Mouse (Mus musculus) ES-E14 (cell line): ENCODE measurements around the gene Tubgcp4. TPM values are rescaled to one million over a fixed set of nuclear protein-coding genes. Genes with fewer than 3 reads are reported as not detected.

Experiments
- DNase-seq: peaks from one replicate; pipeline ENCODE4 v3.0.0-alpha.2; 2013; ENCODE audit warnings: low read depth, low spot score
- H3K27ac ChIP-seq: 2 replicates; pipeline ENCODE4 v1.5.1; 2012; ENCODE audit warnings: low read depth, mild to moderate bottlenecking, low read length, moderate library complexity, mixed read lengths; ENCODE audit not compliant: poor library complexity, insufficient read depth, severe bottlenecking
- H3K36me3 ChIP-seq: 2 replicates; pipeline ENCODE4 v1.6.1; 2012; ENCODE audit warnings: mild to moderate bottlenecking, low read length, moderate library complexity, mixed read lengths; ENCODE audit not compliant: control insufficient read depth, poor library complexity, insufficient read depth, severe bottlenecking
- H3K4me1 ChIP-seq, 2 experiments: fragments of 150-350 bp in 1 of 2; sonication (generic) in 1 of 2; 2 replicates each; pipeline ENCODE4 v1.6.1; 2012; ENCODE audit warnings: low read length in 2 of 2, mild to moderate bottlenecking in 1 of 2, mixed read lengths in 1 of 2; ENCODE audit not compliant: control insufficient read depth in 2 of 2, insufficient read depth in 2 of 2, poor library complexity in 1 of 2
- H3K4me3 ChIP-seq, 2 experiments: fragments of 150-350 bp in 1 of 2; sonication (generic) in 1 of 2; 2 replicates each; pipeline ENCODE4 v1.5.1; 2012; ENCODE audit warnings: low read length in 2 of 2, low read depth in 1 of 2, mild to moderate bottlenecking in 1 of 2, mixed read lengths in 1 of 2; ENCODE audit not compliant: insufficient read depth in 1 of 2, poor library complexity in 1 of 2, severe bottlenecking in 1 of 2
- H3K9ac ChIP-seq: 2 replicates; pipeline ENCODE4 v1.6.1; 2012; ENCODE audit warnings: low read depth, mild to moderate bottlenecking, low read length, mixed read lengths; ENCODE audit not compliant: poor library complexity, insufficient read depth, severe bottlenecking
- H3K9me3 ChIP-seq: fragments of 150-350 bp; sonication (generic); 2 replicates; pipeline ENCODE4 v1.6.1; 2012; ENCODE audit warnings: low read depth, mild to moderate bottlenecking, low read length; ENCODE audit not compliant: control insufficient read depth, insufficient read depth
- CHD2 ChIP-seq: IDR thresholded peaks from 2 replicates; pipeline ENCODE4 v1.6.1; 2014; ENCODE audit warnings: mild to moderate bottlenecking, low read depth, low read length, inconsistent platforms
- HCFC1 ChIP-seq: IDR thresholded peaks from 2 replicates; pipeline ENCODE4 v1.6.1; 2012; ENCODE audit warnings: low read length, inconsistent platforms, borderline replicate concordance; ENCODE audit not compliant: insufficient read depth
- MAFK ChIP-seq: IDR thresholded peaks from 2 replicates; pipeline ENCODE4 v1.6.1; 2014; ENCODE audit warnings: mild to moderate bottlenecking, low read depth, low read length, inconsistent platforms; ENCODE audit not compliant: insufficient read depth
- ZC3H11A ChIP-seq: IDR thresholded peaks from 2 replicates; pipeline ENCODE4 v1.6.1; 2012; ENCODE audit warnings: low read depth, mild to moderate bottlenecking, inconsistent platforms, low read length, borderline replicate concordance
- ZNF384 ChIP-seq: IDR thresholded peaks from 2 replicates; pipeline ENCODE4 v1.6.1; 2012; ENCODE audit warnings: low read depth, low read length, inconsistent platforms
- in situ Hi-C, 2 experiments: fragments of 600-800 bp; cut with MboI; formaldehyde crosslinking; loops; one replicate each; pipeline ENCODE4 v1.15.1; 2025; ENCODE audit warnings: low sequenced_read_pairs in 2 of 2, inconsistent platforms in 1 of 2; ENCODE audit not compliant: unreplicated experiment in 2 of 2
- total RNA-seq: library from RNA; depleted of rRNA; stranded (reverse); fragments of 300-350 nt; gene quantifications from 2 replicates; pipeline ENCODE4 v1.2.3, GENCODE M21; 2012; rRNA removed

Gene Tubgcp4
- total RNA-seq, 1 experiment: 38.1 TPM

DNA sequence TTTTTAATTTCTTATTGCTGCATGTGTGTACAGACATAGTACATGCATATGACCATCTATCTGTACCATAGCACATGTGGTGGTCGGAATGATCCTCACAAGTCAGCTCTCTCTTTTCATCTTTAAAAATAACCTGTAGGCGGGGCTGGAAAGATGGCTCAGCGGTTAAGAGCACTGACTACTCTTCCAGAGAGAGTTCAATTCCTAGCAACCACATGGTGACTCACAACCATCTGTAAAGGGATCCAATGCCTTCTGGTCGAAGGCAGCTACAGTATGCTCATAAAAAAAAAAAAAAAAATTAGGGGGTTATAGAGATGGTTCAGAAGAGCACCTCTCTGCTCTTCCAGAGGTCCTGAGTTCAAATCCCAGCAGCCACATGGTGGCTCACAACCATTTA is 69.0 kb downstream of the Tubgcp4 start:
- Histone ChIP-seq H3K9ac (no peak overlapping the region), H3K9me3 (no peaks in the 10 kb centered on the region), H3K4me1 (no peaks in the 10 kb centered on the region), H3K36me3 (peaks cover 12% of the 10 kb centered on the region), H3K4me3 (no peak overlapping the region), H3K27ac (no peak overlapping the region)
- in situ Hi-C loops: no loop called here
- TF ChIP-seq ZC3H11A (no peak), ZNF384 (no peak), CHD2 (no peak), HCFC1 (no peak), MAFK (no peak)
- no peak for DNase-seq

DNA sequence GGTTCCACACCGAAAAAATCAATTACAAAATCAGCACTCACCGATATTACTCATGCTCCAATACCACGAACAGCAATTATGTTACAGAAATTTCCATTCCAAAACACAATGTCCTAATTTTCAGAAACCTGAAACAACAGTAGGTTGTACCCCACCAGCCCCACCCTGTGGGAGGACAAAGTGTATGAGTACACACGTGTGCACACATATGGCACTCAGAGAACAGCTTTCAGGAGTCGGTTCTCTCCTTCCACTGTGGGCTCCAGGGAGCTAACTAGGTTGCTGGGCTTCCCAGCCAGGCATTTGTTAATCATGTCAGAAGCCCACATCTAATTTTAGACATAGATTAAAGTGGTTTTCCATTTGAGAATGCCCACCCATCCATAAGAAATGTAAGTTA is 73.6 kb downstream of the Tubgcp4 start:
- Histone ChIP-seq H3K27ac (no peak overlapping the region), H3K9ac (no peak overlapping the region), H3K36me3 (peaks cover 10% of the 10 kb centered on the region), H3K4me1 (no peaks in the 10 kb centered on the region), H3K9me3 (no peaks in the 10 kb centered on the region), H3K4me3 (no peak overlapping the region)
- in situ Hi-C loops: no loop called here
- TF ChIP-seq ZC3H11A (no peak), CHD2 (no peak), ZNF384 (no peak), HCFC1 (no peak), MAFK (no peak)
- DNase-seq: no peak

Other genes starting within 250 kb of the Tubgcp4 start
- 21.5 and 21.9 TPM in 2 replicates for gene Ubr1, start 199.9 kb upstream of the Tubgcp4 start, total RNA-seq
- 3.6 and 5.0 TPM in 2 replicates for gene Tmem62, start 193.6 kb upstream of the Tubgcp4 start, total RNA-seq
- 21.4 and 23.0 TPM in 2 replicates for gene Ccndbp1, start 162.3 kb upstream of the Tubgcp4 start, total RNA-seq
- not detected in 2 replicates for gene Epb42, start 133.6 kb upstream of the Tubgcp4 start, total RNA-seq
- not detected in 2 replicates for gene Tgm5, start 84.8 kb upstream of the Tubgcp4 start, total RNA-seq
- not detected in 2 replicates for gene Tgm7, start 60.9 kb upstream of the Tubgcp4 start, total RNA-seq
- 14.8 and 15.0 TPM in 2 replicates for gene Adal, start 30.2 kb upstream of the Tubgcp4 start, total RNA-seq
- gene Lcmt2, start 30.0 kb upstream of the Tubgcp4 start, total RNA-seq: 12.5 and 15.0 TPM in 2 replicates
- gene Zscan29, start 471 bp downstream of the Tubgcp4 start, total RNA-seq: 3.5 and 5.0 TPM in 2 replicates
- 47.6 and 63.3 TPM in 2 replicates for gene Trp53bp1, start 100.8 kb downstream of the Tubgcp4 start, total RNA-seq
- 4.3 and 4.4 TPM in 2 replicates for gene Map1a, start 118.9 kb downstream of the Tubgcp4 start, total RNA-seq
- 7.6 and 8.8 TPM in 2 replicates for gene Ppip5k1, start 184.7 kb downstream of the Tubgcp4 start, total RNA-seq
- gene Ckmt1, start 187.1 kb downstream of the Tubgcp4 start, total RNA-seq: 8.3 and 11.3 TPM in 2 replicates
- 0.09 TPM in 1 of 2 replicates, not detected in the other for gene Strc, start 216.5 kb downstream of the Tubgcp4 start, total RNA-seq
- 209 and 251 TPM in 2 replicates for gene Pdia3, start 243.1 kb downstream of the Tubgcp4 start, total RNA-seq
- 3.3 and 3.7 TPM in 2 replicates for gene Catsper2, start 243.1 kb downstream of the Tubgcp4 start, total RNA-seq